Mouse (Mus musculus): ENCODE results near the gene Erap1. TPM values are rescaled to one million over a fixed set of nuclear protein-coding genes. Genes with fewer than 3 reads are reported as not detected.

Gene Erap1
- polyA plus RNA-seq, 1 experiment from 2014 or later = 17.0 TPM

Other genes starting within 250 kb of the Erap1 start
- 2.6 and 3.8 TPM in 2 replicates for gene Zfp72, start 248.7 kb upstream of the Erap1 start, polyA plus RNA-seq (2014; fragmentation: Nextera tagmentation; extraction: Ambion mirVana)
- 90.6 and 95.9 TPM in 2 replicates for gene Ftl1-ps1, start 239.9 kb upstream of the Erap1 start, polyA plus RNA-seq (2014; fragmentation: Nextera tagmentation; extraction: Ambion mirVana)
- 17.7 and 18.3 TPM in 2 replicates for gene Zfp825, start 145.6 kb upstream of the Erap1 start, polyA plus RNA-seq (2014; fragmentation: Nextera tagmentation; extraction: Ambion mirVana)
- 34.1 and 39.0 TPM in 2 replicates for gene Cast, start 169.2 kb downstream of the Erap1 start, polyA plus RNA-seq (2014; fragmentation: Nextera tagmentation; extraction: Ambion mirVana)